Mouse (Mus musculus) frontal cortex, adult 2 months (tissue): ENCODE results near the gene Tnfrsf8. TPM values are rescaled to one million over a fixed set of nuclear protein-coding genes. Genes with fewer than 3 reads are reported as not detected.
A peak's percentile ranks its signal among the peaks of the same experiment; 100 is the strongest.

Experiments used
- DNase-seq, 2 experiments: peaks; one replicate each; pipeline ENCODE4 v3.0.0; 2022; ENCODE audit warnings: low spot score in 1 of 2; ENCODE audit errors: extremely low spot score in 1 of 2
- polyA plus RNA-seq: library from polyadenylated mRNA; depleted of rRNA; stranded (reverse); fragments of >200 nt; gene quantifications from 2 replicates; pipeline ENCODE4 v1.2.3, GENCODE M21; 2012

Tnfrsf8 gene
- polyA plus RNA-seq, 1 experiment: 3.2 TPM

DNA sequence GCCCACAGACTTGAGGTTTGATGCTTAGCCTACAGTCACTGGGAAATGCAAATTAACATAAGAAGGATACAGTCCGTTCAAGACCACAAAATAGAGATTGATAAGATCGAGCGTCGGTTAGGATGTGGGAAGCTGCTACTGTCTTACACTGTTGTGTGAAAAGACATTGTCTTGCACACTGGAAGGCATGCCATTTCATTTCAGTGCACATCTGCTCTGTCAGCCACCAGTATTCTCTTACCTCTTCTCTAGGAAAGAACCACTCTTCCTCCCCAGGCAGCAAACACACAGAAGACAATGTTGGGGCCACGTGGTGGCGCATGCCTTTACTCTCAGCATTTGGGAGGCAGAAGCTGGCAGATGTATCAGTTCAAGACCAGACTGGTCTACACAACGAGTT, 2.4 kb downstream of the Tnfrsf8 start:
- no peak for DNase-seq

DNA sequence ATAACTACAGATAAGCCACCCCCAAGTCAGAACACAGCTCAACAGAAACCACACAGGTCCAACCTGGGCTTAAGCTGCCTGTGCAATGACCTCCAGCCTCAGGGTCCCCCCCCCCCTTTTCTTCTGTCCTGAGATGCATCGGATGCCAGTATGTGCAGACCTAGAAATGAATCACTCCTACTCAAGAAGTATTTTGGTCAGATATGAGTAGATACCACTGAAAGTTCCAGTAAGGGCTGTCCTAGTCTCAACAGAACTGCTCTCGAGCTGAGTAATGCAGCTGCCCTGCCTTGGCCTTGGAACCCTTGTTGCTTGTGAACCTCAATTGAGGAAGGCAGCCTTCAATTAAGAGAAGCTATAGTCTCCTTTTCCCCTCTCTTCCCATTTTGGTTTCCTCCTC, 4.1 kb downstream of the Tnfrsf8 start:
- no peak for DNase-seq

DNA sequence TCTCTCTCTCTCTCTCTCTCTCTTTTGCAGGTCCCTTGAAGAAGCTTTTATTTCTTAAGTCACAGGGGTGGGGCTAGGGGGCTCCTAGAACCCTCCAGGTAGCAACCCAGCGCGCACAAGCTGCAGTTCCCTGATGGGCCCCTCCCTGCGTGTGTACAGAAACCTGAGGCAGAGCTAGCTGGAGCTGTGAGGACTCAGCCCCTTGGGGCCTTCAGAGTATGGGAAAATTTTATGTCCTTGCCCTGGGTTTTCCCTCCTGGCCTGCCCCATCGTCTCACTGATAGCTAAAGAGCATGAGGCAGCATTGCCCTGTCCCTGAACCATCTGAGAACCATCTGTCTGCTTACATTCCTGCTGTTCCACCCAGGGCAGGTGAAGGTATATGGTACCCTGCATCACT, 8.5 kb downstream of the Tnfrsf8 start:
- DNase-seq: no peak

DNA sequence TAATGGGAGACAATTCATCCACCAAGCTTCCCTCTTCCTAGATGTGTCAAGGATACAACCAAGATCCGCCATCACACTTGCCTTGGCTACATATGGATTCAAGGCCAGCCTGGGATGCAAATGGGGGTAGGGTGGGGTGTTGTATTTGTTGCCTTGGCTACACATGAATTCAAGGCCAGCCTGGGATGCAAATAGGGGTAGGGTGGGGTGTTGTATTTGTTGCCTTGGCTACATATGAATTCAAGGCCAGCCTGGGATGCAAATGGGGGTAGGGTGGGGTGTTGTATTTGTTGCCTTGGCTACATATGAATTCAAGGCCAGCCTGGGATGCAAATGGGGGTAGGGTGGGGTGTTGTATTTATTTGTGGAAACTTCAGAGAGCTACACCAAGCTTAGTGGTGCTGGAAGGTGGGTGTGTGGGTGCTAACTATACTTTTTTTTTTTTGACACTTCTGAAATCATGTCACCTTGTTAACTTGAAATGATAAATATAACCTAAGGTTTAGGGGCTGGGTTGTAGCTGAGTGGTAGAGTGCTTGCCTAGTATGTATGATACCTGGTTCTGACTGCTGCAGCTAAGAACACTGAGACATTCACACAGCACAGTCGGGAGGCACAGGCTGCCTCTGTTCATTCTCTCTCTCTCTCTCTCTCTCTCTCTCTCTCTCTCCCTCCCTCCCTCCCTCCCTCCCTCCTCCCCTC, 9.2 kb downstream of the Tnfrsf8 start:
- peak; percentile 25 for DNase-seq

DNA sequence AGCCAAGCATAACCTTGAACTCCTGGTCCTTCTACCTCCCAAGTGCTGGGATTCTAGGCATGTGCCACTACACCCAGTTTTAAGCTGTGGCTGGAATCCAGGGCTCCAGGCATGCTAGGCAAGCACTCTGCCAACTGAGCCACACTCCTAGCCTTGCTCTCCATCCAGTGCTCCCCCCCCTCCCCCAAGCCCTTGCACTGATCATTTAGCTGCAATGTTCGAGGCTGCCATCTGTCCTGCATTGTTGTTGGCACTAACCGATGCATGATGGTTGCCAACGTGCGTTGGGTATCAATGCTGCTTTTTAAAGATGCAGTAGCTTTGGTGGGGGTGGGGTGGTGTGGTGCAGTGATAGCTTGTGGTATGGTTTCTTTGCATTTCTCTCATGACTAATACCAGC, 10.9 kb downstream of the Tnfrsf8 start:
- DNase-seq: no peak

DNA sequence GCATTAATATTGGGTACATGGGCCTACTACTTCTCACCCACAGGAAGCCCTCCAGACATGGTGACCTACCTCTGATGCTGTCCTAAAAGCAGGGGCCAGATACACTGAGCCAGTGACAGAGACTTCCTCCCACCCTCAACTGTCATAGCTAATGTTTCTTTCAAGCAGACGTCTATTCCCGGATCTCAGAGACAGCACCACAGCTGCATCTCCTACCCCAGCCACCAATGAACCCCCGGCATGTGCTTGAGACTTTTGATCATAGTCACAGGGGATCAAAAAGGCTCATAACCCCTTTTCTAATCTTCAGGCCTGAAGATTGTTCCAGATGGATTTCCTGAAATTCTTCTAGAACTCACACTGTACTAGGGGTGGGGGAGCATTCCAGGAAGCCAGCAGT, 12.9 kb downstream of the Tnfrsf8 start:
- no peak for DNase-seq

DNA sequence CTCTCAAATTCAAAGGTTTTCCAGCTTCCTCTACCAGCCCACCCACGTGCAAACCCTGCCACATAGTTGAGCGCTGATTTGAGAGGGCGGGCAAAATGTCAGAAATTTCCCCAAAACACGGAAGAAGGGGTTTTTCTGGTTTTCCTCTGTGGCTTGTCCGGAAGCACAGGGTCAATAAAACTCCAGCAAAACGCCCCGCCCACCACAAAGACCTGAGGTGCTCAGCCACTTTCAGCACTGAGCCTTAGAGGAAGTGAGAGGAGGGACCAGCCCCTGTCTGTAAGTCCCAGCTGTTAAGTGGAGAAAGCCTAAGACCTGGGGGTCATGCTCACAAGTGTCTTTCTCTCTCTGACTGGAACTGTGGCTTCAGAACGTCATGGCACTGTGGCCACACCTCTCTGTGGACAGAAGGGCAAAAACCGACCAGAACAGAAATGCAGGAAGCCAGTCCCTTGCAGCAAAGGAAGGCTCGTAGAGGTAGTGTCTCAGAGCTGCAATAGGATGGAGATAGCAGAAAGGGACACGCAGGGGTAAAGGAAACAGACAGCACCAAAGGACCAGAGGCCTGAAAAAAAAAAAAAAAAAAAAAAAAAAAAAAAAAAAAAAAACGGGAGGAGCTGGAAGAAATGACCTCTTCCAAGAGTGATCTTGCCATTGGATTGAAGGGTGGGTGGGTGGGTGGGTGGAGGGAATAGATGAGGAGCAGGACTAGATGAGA, 14.6 kb downstream of the Tnfrsf8 start:
- no peak for DNase-seq

DNA sequence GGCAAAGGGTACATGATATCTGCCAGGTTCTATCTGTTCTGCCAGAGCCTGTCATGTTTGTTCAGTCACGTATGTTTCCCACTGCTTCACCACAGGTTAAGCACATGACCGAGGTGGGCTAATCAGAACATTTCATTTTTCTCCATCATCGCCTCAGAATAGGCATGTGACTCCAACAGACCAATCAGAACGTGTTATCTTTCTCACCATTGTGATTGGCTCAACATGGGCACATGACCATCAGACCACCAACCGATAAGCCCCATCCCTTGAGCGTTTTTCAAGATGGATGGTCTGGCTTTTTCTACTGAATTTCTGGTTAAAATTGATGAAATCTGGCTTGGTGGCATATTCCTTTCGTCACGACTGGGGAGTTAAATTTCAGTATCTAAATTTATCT, 15.6 kb downstream of the Tnfrsf8 start:
- DNase-seq: no peak

DNA sequence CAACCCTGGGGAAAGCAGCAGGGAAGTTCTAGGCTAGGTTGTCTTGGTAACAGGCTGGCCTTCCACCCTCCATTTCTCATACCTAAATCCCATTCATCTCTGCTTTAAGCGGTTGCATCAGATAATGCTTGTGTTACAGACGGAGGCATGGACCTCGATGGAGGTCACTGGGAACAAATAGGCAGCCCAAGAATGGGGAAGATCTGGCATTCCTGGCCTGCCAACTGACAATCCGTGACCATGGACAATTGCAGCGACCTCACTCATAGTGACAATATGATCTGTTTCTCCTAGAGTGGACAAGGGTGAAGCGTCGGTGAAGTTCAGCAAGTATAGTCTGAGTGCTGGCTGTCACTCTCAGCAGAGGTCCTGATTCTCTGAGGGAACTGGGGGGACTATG, 16.1 kb downstream of the Tnfrsf8 start:
- DNase-seq: no peak

DNA sequence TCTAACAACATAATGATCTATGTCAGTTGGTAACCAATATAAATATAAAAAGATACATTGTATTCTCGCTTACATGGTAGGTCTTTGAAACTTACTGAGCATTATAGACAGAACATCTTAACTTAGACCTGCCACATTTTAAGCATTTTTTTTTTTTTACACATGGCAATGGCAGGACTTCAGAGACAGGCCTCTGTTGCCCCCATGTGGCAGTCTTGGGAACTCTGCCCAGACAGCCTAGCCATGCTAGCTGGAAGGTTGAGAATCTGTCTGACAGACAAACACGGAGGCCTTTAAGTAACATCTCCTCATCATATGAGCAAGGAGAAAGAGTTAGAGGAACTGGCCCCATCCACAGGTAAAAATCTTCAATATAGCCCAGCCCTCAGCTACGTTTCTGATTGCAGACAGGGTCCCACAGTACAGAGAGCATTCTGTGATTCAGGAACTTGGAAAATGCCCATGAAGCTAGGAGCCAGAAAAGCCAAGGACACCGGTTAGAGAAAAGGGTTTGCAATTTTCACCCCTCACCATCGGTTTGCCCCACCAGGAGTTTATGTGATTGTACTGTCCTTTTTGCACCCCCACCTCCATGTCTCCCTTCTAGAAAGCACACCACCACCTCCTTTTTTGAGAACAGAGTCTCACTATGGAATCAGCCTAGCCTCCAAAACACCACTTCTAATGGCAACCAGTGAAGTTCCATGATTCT, 19.2 kb downstream of the Tnfrsf8 start:
- peak; percentile 34 to 80 for DNase-seq

DNA sequence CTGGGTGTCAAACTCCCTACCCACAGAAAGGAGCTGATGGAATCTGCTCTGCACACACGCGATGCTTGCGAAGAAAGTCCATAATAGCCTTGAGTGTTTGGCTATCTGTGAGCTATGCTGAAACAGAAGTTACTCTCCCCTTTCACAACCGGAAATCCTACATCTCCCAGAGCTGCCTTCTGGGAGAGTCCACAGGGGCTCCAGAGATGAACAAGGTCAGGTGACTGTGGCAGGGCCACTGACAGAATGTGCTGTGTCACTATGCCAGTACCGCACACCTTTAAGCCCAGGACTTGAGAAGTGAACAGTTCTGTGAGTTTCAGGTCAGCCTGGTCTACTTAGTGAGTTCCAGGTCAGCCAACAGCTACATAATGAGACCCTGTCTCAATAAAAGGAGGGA, 20.4 kb downstream of the Tnfrsf8 start:
- no peak for DNase-seq

DNA sequence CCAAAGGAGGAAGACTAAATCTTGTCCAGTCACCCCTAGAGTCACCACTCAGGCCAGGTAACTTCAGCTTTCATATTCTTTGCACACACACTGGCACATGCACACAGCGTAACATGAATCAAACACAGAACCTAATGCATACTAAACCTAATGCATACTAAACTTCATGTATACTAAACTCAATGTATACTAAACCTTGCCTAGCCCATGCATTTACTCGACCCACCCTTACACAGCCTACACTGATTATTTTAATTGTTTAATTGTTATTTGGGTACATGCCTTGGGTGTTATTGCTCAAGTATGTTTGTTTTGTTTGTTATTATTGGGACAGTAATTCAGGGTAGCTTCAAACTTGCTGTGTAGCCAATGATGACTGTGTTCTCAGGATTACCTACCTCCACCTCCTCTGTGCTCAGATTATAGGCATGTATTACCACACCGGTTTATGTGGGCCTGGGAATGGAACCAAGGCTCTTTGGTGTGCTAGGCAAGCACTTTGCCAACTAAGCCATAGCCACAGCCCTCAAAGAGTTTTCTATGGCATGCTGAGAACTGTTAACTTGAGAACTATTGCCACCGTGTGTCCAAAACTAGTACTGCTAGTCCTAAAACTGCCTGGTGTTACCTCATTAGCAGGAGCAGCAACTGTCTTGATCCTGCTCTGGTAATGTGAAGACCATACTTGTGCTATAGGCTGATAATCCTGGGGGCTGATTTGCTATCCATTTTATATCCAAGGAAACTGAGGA, 28.4 kb downstream of the Tnfrsf8 start:
- DNase-seq: peak; percentile 55 to 89

DNA sequence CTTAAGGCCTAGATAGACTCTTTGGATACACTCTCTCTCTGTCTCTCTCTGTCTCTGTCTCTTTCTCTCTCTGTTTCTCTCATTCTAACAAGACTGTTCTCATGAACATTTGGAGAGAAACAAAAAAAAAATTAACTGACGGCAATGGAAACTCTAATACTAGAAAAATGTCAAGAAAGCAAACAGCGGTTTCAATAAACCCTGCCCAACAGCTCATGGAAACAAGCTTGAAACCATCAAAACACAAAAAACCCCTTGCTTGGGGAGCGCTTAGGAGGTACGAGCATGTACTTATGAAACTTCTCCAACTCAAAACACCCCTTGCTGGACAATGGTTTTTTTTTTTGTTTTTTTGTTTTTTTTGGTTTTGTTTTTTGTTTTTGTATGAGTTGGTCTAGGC, 30.3 kb downstream of the Tnfrsf8 start:
- DNase-seq: no peak

DNA sequence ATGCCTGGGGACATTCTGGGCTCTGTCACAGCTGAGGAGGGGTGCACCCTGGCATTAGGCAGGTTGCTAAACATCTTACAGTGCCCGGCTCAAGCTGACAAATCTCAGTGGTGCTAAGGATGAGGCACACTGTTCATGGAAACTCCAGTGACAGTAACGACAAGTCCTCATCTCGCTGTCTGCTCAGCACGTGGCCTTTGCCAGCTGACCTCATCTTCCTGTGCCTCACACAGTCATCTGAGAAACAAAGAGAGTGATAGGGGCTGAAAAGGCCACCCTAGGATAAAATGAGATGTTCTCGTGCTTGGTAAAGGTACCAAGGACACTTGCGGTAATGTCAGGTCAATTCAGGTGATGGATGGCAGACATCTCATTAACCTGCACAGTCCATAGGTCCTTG, 31.5 kb downstream of the Tnfrsf8 start:
- DNase-seq: no peak

DNA sequence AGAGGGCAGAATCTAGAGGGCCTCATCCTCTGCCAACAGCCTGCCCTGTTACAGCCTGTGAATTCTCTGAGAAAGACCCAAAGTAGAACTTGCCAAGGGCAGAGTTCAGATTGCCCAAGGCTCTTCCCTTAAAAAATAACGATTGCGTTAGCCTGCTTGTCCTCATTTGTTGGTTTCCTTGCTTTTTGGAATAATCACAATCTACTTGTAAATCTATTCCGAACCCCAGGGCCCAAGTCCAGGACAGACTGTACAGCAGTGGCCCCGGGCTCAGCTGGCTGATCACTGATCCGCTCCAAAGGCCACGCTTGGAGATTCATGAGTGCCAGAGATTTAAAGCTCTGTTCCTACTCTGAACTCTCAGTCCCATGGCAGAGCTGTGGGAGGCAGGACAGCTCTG, 34.0 kb downstream of the Tnfrsf8 start:
- DNase-seq: no peak

DNA sequence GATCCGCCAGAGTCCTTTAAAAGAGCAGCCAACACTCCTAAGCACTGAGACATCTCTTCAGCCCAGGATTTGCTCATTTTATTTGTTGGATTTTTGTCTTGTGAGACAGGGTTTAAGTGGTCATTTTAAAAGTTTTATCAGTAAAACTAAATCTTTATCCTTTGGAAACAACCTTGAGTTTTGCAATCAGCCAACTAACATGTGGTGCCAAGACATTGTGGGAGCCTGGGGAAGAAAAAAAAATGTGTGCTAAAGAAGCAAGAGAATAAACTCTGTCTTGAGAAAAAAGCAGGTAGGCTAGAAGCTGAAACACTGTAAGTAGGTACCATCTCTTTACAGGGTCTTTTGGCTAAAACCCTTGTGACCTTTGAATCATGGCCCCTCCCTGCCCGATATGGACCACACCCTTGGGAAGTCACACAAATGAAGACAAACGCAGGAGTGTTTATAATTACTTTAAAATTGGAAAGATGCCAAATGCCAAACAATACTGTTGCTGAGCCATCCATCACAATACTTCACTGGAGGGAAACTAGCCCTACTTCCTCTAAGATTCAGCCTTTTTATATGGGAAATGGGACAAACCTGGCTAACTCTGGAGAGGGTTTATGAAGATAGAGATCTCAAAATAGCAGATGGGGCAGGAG, 36.1 kb downstream of the Tnfrsf8 start:
- no peak for DNase-seq

DNA sequence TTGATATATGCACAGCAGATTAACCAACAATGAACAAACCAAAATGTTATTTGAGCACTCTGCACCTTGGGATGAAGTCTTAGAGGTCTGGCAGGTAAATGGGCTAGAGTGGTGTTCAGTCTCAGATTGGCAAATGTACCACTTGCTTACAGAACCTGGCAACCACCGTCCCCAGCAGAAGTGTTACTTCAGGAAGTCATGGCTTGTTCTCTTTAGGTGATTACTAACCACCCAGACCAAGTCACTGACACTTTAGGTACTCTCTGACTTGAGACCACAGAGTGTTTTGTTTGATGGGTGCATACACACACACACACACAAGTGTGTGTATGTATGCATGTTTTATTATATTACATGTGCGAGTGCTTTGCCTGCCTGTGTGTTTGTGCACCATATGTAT, 36.7 kb downstream of the Tnfrsf8 start:
- DNase-seq: no peak

DNA sequence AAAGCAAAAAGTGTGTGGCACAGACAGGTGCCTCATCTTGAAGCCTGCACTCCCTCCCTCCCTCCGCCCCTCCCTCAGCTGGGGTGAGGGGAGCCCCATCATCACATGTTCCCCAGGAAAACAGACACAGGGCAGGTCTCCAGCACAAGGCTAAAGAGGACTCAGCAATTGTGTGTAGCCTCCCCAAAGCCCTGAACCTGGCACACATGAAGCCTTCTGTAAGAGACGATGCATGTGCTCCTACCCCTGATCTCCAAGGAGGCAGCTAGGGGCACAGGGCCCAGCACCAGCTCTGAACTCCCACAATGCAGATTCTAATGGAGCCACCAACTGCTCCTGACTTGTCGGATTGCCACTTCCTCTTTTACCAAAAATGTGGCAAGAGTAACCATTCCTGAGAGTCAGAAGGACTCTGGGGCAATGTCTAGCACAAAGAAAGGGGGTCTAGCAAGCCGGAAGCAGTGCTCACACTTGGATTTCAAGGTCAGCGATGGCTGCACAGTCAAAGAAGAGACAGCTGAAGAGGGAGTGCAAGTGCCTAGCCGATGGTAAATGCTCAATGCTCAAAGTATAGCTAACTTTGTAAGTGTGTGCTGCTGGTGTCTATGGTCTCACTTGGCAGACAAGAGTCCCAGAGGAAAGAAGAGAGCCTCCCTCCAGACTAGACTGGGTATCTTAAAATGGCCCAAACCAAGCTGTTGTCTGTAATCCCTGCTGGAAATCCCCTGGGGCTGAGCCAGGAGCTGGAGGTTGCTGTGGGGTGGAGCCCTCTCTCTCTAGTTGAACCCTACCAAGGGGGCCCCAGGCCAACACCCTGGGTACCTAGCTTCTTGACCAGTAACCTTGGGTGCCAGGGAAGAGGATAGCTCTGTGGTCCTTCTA, 38.4 kb downstream of the Tnfrsf8 start:
- DNase-seq: no peak

DNA sequence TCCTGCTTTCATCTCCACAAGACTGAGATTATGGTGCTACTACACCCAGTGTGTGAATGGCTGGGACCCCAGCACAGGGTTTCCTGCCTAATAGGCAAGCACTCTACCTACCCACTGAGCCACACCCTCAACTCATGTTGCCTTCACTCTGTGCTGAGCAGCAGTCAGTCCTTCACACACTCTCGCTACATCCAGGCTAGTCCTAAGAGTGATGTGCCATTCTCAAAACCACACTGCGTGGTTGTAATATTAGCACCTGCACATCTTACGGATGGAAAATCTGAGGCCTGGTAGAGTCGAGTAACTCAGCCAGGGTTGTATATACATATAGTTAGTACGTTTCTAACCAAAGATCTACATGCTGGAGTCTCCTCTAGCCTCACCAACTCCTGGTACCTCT, 40.1 kb downstream of the Tnfrsf8 start:
- no peak for DNase-seq

DNA sequence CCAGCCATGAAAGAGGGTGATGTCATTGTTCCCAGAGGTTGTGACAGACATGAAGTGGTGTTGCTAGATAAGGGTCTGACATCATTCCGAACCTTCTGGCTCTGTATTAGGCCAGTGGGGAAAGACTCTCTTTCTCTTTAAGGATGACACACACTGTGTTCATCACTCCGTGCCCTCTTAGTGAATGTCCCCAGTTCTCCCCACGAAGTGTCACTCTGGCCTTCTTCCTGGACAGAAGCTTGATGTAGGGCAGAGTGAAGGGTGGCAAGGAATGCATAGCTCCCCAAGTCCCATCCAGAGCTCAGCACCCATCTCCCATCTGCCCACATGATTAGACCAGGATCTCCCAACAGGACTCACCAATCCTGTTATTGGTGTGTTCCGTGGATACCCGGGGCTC, 41.0 kb downstream of the Tnfrsf8 start:
- no peak for DNase-seq
